Mouse (Mus musculus) lung, adult 10 weeks (tissue): ENCODE results near the gene Il22ra1. TPM values are rescaled to one million over a fixed set of nuclear protein-coding genes. Genes with fewer than 3 reads are reported as not detected.

Experiments used
- polyA plus RNA-seq: library from polyadenylated mRNA; stranded (reverse); fragments of 350-450 nt; fragmentation: Illumina TruSeq; extraction: RNeasy Lipid Tissue Mini Kit (QIAGEN cat#74804); gene quantifications from one replicate; pipeline ENCODE4 v1.2.3, GENCODE M21; 2014; ENCODE audit warnings: low read depth, low replicate concordance; ENCODE audit not compliant: insufficient read depth

Gene Il22ra1
- 0.40 TPM for polyA plus RNA-seq

DNA sequence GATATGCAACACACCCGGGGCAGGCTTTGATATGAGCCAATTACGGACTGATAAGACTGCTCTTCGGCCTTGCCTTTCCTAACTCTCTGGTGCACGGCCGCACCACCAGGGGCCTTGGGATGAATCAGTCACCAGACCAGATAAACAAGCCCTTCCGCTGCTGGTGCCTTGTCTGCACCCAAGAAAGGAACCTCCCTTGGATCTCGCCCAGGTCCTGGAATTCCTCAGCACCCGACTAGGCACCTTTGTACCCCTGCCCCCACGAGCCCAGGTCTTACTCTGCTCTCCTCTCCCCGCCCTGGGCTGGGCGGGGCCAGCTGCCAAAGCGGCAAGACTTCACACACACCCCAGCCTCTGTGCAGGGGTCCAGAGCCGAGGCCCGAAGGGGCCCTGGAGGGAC, at the start of gene Il22ra1:
TSS of gene Il22ra1 (plus strand) at position 356 of the 400 bp plus-strand sequence.

DNA sequence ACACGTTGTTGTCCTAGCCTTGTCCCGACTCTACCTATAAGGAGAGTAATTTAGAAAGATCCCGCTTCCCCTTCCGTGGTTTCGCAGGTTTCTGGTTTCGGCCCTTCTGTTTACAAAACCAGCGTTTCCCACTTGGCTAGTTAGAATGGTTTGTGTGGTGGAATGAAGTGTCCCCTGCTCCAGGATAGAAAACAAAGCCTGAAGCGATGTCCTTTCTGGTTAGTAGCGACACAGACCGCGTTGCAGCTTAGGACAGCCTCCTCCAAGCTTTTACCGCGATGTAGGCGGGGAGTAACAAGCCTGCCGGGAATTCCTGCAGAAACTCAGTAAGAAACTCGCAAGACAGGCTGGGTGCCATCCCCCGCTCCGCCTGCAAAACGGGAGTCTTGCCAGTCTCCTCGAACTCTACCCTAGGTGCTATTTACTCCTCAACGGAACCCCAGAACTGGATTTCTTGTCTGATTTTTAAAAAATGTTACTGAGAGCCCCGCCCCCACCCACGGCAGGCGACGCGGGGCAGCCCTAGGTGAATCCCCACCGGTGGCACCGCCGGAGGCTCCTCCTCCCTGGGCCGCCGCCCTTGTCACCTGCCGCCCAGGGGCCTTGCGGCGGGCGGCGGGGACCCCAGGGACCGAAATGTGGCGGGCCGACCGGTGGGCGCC, 41.9 kb upstream of the Il22ra1 start, which contains the start of gene Ifnlr1:
TSS of gene Ifnlr1 (plus strand) at position 382 of the 662 bp plus-strand sequence.

DNA sequence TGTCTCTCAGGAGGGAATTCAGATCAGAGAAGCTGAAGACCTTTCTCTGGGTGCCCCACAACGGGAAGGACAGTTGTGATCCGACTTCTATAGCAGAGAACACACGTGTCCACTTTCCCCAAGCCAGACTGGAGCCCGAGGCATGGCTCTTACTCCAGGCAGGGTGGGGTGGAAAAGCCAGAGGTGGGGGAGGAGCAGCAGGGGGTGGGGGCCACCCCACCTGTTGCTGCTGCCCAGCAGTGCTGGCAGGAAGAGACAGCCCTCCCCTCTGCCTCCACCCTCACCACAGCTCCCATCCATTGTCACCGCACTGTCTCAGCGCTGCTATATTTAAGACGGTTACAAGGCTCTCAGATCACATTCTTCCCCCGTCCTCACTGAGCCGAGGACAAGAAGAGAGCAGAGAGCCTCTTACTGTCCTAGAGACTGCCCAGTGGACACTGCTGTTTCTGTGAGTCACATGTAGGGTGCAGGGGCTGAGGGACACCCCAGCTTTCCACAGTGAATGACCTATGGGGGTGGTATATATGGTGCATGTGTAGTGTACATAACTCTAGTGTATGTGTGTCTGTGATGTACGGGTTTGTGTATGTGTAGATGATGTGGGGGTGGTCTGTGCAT, 31.5 kb downstream of the Il22ra1 start, which contains the start of gene Myom3:
TSS of gene Myom3 (plus strand) at position 360 of the 621 bp plus-strand sequence.

Other genes with a start within 250 kb of the Il22ra1 start
- gene Stpg1, start 233.4 kb upstream of the Il22ra1 start, polyA plus RNA-seq = 0.81 TPM
- gene Nipal3, start 233.1 kb upstream of the Il22ra1 start, polyA plus RNA-seq = 19.9 TPM
- gene Grhl3, start 154.5 kb upstream of the Il22ra1 start, polyA plus RNA-seq = 0.08 TPM
- 3.2 TPM for gene Ifnlr1, start 41.9 kb upstream of the Il22ra1 start, polyA plus RNA-seq
- gene Myom3, start 31.5 kb downstream of the Il22ra1 start, polyA plus RNA-seq = 1.7 TPM
- gene Srsf10, start 127.6 kb downstream of the Il22ra1 start, polyA plus RNA-seq = 50.1 TPM
- gene Pnrc2, start 145.7 kb downstream of the Il22ra1 start, polyA plus RNA-seq = 85.8 TPM
- gene Cnr2, start 167.2 kb downstream of the Il22ra1 start, polyA plus RNA-seq = 4.0 TPM
- gene Fuca1, start 192.6 kb downstream of the Il22ra1 start, polyA plus RNA-seq = 117 TPM
- gene Hmgcl, start 218.3 kb downstream of the Il22ra1 start, polyA plus RNA-seq = 50.8 TPM
- 14.7 TPM for gene Gale, start 235.6 kb downstream of the Il22ra1 start, polyA plus RNA-seq
- gene Lypla2, start 244.5 kb downstream of the Il22ra1 start, polyA plus RNA-seq = 72.0 TPM